Mouse (Mus musculus) adrenal gland, postnatal 36 days (tissue): ENCODE results near the gene Csmd2. TPM values are rescaled to one million over a fixed set of nuclear protein-coding genes. Genes with fewer than 3 reads are reported as not detected.
A peak's percentile ranks its signal among the peaks of the same experiment; 100 is the strongest.

Experiments
- DNase-seq, 2 experiments: peaks; one replicate each; pipeline ENCODE4 v3.0.0; 2021; ENCODE audit warnings: mixed read lengths in 1 of 2
- total RNA-seq, 2 experiments: library from RNA; stranded (reverse); gene quantifications; 2 replicates each; pipeline ENCODE4 v1.2.3; 2021

Csmd2 gene
- total RNA-seq, 2 experiments from 2014 or later: 0.70 to 1.3 TPM

DNA sequence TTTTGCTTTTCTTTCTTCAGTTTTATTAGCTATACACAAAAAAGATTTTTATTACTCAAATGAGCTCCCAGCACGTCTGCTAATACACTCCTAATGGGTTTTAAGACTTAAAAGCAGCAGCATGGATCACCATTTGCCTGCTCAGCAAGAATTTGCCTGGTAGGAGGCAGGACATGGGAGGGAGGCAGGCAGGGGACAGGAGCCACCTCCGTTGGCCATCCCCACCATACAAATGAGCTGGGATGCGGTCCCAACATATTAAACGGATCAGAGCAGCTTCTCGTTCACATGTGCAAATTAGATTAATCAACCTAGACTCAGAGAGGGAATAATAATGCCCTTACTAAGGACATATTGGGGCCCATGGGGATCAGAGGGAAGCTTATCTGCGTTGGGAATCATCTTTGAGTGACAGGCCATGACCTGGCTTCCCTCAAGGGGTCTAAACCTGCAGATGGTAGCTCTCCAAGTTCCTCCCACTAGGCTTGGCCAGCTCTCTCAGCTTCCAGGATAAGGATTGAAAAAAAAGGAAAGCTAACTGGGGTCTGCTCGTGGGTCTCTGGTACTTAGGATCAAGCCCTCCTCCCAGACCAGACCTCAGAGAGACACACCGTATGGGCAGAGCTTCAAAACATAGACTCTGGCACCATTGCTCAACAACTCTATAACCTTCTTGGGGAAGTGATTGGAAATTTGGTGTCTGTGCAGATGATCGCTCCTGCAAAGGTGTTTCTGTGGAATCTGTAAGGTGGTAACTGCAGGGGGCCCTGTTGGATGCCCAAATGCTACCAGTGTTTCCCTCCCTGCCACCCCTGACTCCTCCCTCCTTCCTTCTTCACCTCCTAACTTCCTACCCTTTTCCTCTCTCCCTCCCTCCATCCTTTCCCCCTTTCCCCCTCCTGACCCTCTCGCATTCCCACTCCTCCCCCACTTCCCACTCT, 153.8 kb downstream of the Csmd2 start:
- DNase-seq: no peak

DNA sequence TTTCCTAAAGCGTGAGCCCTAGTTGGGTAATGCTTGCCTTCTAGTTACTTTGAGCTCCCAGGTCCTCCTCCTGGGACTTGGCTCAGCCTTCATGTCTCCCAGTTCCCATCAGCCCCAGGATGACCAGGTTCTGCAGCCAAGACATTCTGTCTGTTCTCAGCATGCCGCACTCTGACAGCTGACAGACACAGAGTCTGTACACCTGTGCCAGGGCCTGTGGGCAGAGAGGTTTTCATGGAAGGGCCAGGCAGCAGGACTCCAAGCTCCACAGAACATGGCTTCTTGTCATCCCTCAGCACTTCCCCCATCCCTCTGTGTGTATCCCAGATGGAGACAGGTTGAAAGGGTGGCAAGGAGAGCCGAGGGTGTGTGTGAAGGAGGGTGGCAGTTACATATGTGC, 154.6 kb downstream of the Csmd2 start:
- DNase-seq: no peak

DNA sequence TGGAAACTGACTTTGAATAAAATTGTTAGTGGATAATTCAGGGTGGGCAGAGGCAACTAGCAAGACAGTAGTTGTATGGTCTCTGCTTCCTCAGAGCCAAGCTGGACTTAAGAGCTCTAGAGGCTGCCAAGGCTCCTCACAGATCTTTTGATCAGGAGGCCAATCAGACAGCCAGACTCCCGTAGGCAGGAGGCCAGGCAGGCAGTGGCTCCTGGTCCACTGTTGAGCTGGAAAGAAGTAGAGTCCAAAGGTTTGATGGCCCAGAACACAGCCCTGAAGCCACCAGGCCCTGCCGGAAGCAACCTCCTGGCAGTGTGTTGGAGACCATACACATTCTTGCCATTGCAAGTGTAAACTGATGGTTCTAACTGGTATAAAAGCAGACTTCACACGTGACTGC, 155.5 kb downstream of the Csmd2 start:
- no peak for DNase-seq

DNA sequence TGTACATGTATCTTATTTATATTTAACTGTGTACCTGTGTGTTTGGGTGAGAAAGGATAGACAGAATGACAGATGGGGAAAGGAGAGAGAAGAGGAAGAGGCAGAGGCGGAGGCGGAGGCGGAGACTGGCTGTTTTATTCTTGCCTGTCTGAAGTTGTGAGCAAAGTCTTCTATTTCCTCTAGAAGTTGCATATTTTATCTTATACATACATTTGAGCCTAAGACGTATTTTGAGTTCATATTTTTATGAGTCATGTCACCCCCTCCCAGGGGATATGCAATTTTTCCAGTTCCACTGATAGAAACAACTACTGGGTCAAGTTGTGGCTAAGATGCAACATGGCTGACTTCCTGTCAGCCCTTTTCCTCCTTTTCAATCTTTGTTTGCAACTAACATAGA, 161.9 kb downstream of the Csmd2 start:
- no peak for DNase-seq

DNA sequence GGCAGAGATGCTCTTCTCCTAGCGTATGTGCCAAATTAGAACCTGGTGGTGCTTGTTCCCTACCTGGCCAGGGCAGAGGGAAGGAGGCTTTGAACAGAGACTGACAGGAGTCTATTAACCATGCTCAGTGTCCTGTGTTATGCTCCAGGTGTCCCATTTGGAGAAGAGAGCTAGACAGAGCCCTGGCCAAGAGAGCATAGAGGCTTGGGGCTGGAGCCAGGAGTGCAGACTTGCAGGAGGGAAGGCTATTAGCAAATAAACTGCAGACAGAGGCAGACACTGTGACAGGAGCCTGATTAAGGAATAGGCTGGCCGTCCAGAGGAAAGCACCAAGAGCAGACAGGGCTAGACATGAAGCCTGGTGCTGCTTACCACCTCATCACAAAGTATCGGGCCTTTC, 164.4 kb downstream of the Csmd2 start:
- DNase-seq: no peak

DNA sequence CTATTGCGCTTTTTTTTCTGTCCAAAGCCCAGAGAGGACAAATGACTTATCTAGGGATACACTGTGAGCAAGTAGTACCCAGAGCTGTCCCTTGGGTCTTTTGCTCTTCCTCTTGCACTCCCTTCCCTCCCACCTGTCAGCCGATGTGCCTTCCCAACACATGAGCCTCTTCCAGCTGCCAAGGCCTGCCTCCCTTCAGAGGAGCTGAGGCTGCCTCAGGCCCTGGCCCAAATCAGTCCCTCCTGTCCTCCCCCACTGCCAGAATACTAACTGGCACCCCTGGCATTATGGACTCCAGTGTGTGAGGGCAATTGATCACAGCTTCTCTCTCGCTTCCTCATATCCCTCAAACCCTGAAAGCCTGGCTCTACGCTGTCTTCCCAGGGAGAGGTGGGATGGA, 165.5 kb downstream of the Csmd2 start:
- no peak for DNase-seq

DNA sequence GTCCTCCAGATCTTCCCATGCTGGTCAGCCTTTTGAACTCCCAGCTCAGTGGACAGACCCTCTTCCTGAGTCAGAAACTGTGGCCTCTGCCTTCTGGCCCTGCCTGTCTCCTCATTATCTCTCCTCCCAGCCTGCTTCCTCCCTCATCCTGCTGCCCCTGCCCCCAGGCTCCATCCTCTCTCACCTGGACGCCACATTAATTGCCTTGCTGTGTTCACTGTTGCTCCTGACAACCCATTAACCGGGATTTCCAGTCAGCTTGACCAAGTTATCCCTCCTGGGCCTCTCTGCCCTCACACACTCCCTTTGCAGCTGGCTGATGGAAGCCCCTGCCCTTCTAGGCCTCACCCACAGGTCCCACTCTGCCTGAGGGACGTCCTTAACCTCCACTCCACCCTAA, 167.6 kb downstream of the Csmd2 start:
- DNase-seq: no peak

DNA sequence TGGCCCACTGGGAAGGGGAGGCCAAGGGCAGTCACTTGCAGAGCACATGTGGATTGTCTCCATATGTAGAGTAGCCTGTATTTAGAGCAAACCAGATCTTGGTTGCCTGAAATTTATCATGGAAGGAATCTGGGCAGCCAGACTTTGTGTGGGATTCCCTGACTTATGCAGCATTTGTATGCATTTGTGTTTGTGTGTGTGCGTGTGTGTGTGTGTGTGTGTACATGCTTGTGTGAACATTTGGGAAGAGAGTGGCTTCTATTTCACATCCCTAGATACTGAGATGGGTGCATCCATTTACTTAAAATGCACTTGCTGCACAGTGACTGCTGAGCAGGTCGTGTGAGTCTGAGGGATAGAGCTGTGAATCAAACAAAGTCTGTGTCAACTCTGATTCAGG, 173.0 kb downstream of the Csmd2 start:
- no peak for DNase-seq

DNA sequence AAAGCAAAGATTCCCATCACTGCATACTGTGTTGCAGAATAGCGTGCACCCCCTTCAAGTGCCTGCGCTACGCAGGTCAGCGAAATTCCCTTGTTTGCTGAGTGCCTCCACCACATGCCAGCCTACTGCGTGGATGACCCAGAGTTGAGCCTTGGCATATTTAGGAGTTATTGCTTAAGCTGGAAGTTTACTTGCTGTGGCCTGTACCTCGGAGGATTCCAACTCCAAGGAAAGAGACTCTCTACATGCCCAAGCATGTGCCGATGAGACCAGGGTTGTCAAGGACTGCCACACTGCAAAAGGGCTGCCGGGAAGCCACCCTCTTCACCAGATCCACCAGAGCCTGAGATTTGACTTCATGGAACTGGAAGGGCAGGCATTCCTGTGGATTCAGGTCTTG, 182.5 kb downstream of the Csmd2 start:
- no peak for DNase-seq

DNA sequence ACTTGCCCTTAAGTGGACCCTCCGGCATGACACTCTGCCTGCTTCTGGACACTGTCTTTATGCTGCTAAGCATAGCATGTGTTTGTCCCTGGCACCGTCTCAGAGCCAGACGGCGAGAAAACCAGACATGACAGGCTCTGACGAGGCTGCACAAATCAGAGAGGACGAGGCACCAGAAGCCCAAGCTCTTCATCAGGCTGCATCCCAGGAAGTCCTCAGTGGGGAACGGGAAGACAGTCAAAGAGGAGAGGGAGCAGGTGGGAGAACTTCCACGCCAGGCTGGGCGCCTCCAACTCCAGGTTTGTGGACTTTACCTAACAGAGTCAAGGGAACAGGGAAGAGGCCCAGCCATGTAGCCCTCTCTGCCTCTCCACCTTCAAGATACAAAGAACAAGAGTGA, 183.6 kb downstream of the Csmd2 start:
- DNase-seq: no peak

DNA sequence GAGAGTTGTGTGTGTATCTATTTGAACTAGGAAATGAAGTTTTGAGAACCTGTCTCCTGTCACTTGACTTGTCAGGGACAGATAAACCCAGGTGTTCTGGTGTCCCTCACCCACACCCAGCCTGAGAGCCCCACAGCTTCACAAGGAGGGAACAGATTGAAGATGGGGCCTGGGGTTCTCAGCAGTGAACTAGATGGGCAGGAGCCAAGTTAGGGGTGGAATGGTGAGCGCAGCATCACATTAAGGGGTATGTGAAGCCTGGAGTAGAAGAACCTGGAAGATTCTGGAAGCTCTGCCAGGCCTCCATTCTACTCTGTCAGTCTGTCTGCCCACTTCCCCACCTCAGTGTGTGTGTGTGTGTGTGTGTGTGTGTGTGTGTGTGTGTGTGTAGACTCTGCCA, 184.0 kb downstream of the Csmd2 start:
- no peak for DNase-seq

DNA sequence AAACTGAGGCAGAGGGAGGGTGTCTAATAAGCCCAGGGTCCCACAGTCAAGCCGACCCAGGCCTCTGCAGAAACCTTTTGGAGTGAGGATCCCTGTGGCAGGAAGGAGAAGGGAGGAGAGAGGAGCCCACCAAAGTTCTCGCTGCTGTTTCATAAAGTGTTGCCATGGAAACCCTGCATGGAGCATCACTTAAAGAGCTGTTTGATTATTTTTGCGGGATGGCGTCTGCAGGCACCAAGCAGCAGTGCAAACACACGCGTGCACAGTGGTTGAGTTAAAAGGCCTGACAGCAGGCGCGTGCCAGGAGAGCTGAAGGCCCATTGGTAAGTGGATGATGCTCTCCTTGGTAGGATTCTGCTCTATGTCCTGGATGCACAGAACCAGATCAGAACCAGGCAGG, 191.3 kb downstream of the Csmd2 start:
- no peak for DNase-seq

DNA sequence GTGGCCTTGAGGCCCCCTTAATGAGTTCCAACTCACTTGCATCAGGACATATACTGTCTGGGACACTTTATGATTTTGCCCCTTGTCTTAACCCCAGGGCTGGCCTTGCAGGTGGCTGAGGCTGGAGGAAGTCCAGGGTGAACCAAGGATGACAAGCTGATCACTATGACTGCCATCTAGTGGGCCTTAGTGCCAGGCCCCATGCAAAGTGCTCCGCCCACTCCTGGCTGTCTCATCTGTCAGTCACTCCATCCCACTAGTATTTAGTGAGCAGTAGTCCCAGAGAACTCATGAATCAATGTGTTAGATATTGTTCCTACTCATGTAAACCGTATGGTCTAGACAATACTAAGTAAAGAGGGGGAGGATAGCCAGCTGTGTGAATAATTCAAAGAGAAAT, 191.9 kb downstream of the Csmd2 start:
- DNase-seq: peak; percentile 4 to 6

DNA sequence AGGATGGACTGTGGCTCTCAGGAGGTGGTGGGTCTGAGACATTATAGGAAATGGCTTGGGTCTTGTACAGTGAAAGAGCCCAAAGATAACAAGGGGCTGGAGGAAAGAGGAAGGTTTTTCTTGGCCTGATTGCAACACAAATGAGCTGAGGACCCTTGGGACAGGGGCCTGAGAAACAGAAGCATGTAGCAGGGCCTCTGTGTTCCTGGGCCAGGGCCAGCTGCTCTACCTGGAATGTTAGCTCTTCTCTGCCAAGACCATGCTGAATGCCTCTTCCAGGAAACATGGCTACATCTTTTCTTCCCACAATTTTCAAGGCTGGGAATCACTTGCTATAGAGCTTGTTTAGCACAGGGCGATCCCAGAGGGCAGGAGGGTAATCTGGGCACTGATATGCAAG, 197.1 kb downstream of the Csmd2 start:
- no peak for DNase-seq

DNA sequence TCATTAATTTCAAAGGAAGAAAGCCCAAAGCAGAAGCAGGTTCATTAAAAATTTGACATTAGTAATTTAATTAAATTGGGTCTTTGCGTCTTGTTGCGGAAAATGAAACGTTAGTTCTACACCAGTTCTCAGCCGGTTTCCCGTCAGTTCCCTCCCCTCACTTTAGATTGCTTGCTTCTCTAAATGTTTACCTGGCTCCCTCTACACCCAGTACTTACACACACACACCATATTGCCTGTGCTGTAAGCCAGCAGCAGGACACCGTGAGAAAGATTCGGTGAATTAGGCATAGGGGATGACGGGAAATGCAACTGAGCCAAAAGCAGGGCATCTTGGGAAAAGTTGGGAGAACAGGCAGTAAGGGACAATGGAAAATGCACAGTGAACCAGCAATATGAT, 206.8 kb downstream of the Csmd2 start:
- DNase-seq: no peak

DNA sequence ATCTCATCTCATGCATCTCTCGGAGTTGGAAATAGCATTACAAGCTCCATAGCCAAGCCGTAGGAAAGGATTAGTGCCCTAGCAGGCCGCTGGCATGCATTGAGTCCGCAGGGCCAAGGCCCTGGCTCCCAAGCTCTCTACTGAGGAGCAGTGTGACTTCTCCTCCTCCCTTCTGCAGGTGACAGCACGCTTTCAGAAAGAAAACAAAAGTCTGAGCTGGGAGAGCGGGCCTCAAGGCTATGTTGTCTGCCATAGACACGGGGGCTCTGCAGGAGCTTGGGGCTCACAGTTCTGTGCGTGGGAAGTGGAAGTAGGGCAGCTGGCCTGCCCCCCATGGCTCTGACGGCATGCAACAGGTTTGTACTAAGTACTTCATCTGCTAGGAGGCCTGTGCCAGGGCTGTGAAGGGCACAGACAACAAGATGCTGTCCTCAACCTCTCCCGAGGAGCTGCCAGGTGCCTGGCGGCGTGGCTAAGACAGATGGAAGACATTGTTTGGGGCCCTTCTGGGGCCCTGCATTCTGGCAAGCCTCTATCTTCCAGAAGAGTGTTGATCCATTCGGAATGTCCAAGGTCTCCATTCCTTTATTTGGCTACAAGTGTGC, 230.4 kb downstream of the Csmd2 start:
- DNase-seq: no peak

DNA sequence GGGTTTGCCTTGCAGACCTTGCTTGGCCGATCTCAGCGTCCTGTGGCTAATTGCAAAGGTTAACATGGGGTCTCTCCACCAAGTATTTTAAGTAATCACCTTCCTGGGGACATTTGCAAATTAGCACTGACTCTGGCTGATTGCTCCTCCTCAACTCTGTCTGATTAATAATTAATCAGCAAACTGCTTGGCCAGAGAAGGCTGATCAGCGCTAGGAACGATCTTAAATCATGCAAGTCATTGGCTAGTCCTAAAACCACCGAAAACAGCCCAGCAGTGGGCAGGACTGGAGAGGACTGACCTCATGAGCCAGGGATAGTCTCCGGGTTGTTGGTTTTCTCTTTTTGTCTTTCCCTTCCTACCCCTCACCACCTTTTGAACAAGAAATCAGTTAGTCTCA, 236.8 kb downstream of the Csmd2 start:
- DNase-seq: no peak

DNA sequence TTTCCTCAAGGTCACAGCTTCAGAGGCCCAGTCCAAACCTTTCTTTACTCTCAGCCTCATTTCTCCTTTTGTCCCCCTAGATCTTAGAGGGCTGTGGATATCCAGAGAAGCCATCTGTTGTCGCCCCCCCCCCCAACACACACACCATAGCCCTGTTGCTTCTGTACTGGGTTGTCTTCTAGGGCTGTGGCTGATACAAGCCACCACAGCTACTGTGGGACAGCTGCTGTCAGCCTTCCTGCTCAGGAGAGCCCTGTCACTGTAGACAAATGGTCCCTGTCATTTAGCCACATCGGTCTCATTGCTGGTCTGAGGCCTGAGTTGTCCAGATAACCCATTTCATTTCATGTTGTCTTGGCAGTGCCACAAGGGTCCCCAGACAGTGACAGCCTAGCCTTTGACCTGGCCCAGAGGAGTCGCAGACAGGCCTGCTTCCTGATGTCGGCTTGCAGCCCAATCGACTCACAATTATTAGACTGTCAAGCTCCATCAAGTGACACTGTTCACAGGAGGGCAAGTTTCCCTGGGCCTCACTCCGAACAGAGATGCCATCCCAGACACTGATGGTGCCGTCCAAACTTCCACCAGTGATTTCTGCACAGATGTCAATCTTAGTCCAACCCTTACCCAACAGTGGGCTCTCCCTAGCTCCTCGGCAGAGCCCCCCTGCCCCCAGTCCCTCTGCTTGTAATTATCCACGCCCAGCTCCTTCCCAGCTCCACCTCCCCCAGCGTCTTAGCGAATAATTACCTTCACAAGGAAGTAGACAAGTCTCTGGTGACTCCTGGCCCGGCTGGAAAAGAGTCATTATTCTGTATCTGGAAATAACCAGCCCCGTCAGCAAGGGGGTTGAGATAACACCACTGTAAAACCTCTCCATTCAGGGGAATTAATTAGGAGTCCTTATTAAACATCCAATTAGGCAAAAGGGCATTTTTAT, 240.0 kb downstream of the Csmd2 start:
- DNase-seq: no peak

DNA sequence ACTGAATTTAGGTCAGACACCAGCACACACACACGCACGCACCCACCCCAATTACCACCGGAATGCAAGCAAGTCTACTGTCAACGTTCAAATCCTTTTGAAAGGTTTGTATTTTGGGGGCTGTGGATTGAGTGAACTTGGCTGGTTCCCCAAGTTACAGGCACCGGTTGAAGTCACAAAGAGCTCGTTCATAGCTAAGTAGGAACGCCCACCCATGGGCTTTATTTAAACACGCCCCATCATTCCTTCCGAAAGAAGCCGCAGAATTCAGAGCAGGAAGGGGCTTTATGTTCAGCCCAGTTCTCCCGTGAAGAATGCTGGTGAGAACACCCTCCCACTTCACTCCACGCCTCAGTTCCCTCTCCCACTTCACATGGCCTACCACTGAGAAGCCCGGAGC, 245.8 kb downstream of the Csmd2 start:
- DNase-seq: no peak

DNA sequence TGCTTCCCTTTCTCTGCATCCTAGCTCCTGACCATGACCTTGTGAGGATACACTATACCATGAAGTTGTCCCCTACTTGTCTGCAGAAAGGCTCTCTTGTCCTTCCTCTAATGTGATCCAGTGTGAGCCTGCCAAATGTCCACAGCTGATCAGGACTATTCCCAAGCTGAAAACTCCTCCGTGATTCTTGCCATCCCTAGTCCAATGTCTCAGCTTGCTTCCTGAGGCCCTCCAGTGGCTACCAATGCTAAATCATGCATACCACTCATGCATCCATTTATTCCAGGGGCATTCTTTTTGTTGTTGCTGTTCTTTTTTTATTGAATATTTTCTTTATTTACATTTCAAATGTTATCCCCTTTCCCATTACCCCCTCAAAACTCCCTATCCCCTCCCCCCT, 251.5 kb downstream of the Csmd2 start:
- no peak for DNase-seq

DNA sequence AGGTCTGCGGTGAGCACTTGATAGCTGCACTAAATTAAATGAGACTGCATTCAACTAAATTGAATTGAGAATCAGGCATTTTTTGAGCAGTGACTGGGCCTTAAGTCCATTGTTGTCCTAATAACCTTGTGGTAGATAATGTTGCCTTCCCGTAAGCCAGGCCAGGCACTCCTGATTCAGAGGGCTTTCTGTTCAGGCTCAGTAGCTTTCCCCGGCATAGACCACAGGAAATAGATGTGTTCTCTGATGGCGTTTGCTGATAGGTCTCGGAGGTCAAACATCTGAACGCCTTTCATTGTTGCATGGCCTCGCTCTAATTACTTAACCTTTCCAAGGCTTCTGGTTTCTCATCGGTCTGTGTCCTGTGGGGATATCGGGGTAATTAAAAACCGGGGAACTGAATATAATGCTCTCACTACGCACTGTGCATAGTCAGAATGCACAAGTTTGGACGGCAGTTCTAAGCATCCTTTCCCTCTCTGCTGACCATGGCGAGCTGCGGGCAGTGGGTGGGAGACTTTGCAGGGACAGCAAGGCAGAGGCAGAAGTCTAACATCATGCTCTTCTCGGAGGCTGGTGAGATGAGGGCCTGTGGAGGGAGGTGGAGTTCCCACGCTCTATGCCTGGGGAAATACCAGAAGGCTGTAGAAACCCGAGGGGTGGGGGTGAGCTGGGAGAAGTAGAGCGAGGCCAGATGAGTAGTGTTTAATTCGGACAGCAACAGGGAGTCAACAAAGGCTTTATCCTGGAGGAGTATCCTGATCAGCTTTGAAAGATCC, 253.6 kb downstream of the Csmd2 start:
- no peak for DNase-seq

DNA sequence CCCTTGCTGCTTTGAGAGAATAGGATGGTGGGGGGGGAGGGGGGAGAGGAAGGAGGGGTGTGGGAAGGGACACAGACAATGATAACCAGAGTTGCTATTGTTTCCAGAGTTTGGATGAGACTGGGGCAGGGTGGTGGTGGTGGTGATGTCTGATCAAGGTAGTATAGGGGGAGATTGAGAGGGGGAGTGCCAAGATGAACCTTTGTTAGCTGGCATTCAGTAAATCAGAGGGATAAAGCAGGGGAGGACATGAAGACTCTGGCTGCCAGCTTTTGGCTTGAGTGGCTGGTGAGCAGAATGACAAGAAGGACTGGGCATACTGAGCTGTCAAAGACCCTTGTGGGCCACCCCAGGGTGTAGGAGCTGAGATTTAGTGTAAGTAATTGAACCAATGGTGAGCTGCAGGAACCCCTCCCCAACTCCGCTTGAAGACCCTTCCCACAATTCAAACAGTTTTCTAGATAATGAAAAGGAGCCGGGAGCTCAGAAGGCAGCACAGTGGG, 254.2 kb downstream of the Csmd2 start:
- no peak for DNase-seq
